Mouse (Mus musculus) heart, postnatal 36 days (tissue): ENCODE results near the gene 1110051M20Rik. TPM values are rescaled to one million over a fixed set of nuclear protein-coding genes. Genes with fewer than 3 reads are reported as not detected.

Source experiments
- DNase-seq, 2 experiments: peaks; one replicate each; pipeline ENCODE4 v3.0.0; 2021 to 2022
- intact Hi-C: fragments of 180-260 bp; cut with DNase I; formaldehyde crosslinking; loops from one replicate; pipeline ENCODE4 v1.15.1; 2025
- total RNA-seq, 2 experiments: library from RNA; stranded (reverse); gene quantifications; 2 replicates each; pipeline ENCODE4 v1.2.3; 2021

The 1110051M20Rik gene
- total RNA-seq, 2 experiments from 2014 or later = 9.4 to 12.1 TPM

DNA sequence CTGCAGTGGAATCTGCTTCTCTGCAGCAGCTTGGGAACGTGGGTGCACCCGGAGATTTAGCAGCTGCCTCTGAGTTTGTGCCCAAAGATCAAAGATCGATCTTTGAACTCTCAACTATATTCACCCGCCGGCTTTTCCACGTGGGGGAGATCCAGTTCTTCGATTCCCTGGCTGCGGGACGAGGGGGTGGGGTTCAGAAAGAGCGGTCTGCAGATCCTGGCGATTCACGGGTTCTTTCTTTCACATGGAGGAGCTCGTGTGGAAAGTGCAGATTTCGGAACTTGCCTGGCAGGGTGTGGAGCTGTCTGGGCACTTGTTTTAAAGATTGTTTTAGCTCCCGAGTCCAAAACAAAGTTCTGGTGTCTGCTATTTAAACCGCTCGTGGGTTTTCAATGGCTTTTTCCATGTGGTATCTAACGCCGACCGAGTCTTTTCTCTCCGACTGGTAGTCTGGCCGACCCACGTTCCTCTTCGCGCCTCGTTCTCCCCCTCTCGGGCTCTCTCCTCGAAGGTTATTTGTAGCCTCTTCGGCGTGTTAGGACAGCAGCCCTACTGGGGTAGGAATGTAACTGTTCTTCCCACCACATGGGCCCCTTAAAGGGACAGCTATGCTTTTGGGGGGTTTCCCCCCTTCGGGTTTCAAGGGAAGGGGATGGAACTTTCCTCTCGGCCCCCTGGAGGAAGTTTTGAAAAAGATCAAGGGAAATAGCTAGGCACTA lies 14.3 kb upstream of the 1110051M20Rik start:
- intact Hi-C loops = no loop called here
- DNase-seq = peak; percentile 45 to 55

GRCm38 (mm10) chr2:91458252-91458672 lies 13.8 kb upstream of the 1110051M20Rik start:
- DNase-seq = peak; percentile 49 to 66
- intact Hi-C loops = no loop called here

DNA sequence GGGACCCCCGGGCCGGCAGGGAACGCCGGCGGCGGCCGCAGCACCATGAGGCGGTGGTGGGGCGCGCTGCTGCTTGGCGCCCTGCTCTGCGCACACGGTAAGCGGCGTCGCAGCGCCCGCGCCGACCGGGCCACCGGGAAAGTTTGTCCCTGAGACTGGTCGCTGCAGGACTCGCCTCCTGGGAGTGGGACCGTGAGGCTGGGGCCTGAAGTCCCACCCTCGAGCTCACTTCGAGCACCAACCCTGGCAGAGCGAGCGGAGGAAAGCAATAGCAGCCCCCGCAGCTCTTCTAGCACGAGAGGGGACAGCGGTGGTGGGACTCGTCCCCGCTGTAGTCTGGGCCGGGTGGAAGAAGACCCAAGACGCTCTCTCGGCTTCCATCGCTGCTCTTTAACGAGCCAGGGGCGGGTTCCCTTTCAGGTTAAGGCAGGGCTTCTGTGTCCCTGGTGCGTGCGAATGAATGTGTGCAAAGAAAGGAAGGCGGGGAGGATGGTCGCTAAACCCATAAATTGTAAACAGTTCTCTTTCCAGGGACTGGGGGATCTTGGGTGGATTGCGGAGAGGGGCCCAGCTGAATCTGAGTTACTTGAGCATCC lies 13.2 kb upstream of the 1110051M20Rik start:
- intact Hi-C loops = no loop called here
- DNase-seq = peak; percentile 22 to 42

DNA sequence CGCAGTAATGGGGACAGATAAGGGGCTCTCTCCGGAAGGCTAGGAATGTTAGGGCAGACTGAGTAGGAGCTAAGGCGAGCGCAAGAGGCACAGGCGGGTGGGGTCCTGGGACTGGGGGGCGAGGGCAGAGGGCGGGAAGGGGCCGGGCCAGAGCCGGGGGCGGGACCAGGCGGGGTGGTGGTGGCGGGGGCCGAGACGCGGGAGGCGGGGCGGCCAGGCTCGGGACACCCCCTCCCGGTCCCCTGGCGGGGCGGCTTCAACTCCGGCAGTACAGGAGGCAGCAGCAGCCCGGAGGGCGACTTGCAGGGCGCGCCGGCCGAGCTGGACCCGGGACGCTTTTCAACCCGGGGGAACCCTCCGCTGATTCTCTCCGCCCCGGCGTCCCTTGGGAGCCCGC lies 12.8 kb upstream of the 1110051M20Rik start, which contains the start of gene Lrp4:
TSS of gene Lrp4 (plus strand) at position 253 of the 397 bp plus-strand sequence.
- intact Hi-C loops = no loop called here
- peak; percentile 69 to 72 for DNase-seq

- no peak for DNase-seq
- intact Hi-C loops = no loop called here
These were observed 12.1 kb upstream of the 1110051M20Rik start for GRCm38 (mm10) chr2:91456491-91457100.

- intact Hi-C loops = no loop called here
- no peak for DNase-seq
These were observed 11.3 kb upstream of the 1110051M20Rik start for GRCm38 (mm10) chr2:91455826-91456225.

DNA sequence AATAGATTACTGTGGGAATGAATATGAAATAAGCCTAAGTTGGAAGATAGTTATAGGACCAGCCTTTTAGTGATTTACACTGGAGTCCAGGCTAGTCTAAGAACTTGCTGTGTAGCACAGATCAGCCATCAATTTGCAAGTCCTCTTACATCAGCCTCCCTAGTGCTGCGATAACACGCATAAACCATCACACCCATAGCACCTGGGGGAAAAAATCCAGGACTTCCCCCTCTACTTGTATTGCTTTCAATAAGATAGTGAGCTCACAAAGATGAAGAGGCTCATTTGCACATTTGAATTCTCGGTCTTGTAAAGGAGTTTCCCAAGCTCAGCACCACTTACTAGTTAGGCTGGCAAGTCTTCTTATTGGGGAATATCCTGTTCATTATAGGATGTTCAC lies 9.9 kb upstream of the 1110051M20Rik start:
- intact Hi-C loops = no loop called here

GRCm38 (mm10) chr2:91453231-91454075 lies 8.9 kb upstream of the 1110051M20Rik start:
- no peak for DNase-seq
- intact Hi-C loops = no loop called here

More for the DNA sequence above, 9.9 kb upstream of the 1110051M20Rik start:
- no peak for DNase-seq

- intact Hi-C loops = no loop called here
- DNase-seq = no peak
These were observed 8.2 kb upstream of the 1110051M20Rik start for GRCm38 (mm10) chr2:91452658-91453057.

- DNase-seq = no peak
- intact Hi-C loops = no loop called here
These were observed 5.8 kb upstream of the 1110051M20Rik start for GRCm38 (mm10) chr2:91450316-91450715.

- intact Hi-C loops = no loop called here
- DNase-seq = no peak
These were observed 5.2 kb upstream of the 1110051M20Rik start for GRCm38 (mm10) chr2:91449662-91450061.

DNA sequence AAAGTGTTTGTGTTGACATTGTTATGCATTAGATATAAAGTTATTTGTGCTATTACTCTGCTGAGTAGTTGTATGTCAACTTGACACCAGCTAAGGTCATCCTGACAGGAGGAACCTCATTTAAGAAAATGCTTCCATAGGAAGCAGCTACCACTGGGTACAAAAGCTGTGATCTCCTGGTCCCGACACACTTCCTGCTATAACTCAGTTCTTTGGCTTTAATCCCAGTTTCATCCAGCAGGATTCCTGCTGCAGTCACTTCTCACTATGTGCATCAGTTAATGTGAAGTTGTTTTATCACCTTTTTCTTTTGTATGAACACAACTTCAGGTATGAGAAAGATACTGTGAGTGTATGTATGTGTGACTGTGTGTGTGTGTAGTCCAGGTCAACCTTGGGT lies 2.3 kb downstream of the 1110051M20Rik start:
- no peak for DNase-seq
- intact Hi-C loops = no loop called here

DNA sequence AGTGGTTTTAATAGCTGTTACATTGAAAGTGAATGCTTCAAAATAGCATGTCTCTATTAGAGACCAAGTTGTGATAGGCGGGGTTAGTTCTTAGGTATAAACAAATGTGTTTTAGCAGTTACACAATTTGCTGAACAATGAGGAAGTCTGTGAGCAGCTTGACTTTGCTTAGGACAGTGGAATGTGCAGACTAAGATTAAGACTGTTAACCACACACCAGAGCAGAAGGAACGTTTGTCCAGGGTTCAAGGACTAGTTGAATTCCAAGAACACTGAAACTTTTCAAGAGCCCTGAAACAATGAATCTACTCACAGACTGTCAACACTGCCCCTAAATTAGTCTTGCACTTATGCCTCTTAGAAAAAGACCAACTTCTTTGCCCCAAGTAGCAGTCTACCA lies 2.8 kb downstream of the 1110051M20Rik start:
- no peak for DNase-seq
- intact Hi-C loops = no loop called here

GRCm38 (mm10) chr2:91440686-91441085 lies 3.8 kb downstream of the 1110051M20Rik start:
- intact Hi-C loops = no loop called here

GRCm38 (mm10) chr2:91439876-91440275 lies 4.6 kb downstream of the 1110051M20Rik start:
- DNase-seq = no peak
- intact Hi-C loops = no loop called here

More at GRCm38 (mm10) chr2:91440686-91441085, 3.8 kb downstream of the 1110051M20Rik start:
- DNase-seq = no peak

- intact Hi-C loops = no loop called here
- DNase-seq = no peak
These were observed 5.2 kb downstream of the 1110051M20Rik start for GRCm38 (mm10) chr2:91439271-91439670.

DNA sequence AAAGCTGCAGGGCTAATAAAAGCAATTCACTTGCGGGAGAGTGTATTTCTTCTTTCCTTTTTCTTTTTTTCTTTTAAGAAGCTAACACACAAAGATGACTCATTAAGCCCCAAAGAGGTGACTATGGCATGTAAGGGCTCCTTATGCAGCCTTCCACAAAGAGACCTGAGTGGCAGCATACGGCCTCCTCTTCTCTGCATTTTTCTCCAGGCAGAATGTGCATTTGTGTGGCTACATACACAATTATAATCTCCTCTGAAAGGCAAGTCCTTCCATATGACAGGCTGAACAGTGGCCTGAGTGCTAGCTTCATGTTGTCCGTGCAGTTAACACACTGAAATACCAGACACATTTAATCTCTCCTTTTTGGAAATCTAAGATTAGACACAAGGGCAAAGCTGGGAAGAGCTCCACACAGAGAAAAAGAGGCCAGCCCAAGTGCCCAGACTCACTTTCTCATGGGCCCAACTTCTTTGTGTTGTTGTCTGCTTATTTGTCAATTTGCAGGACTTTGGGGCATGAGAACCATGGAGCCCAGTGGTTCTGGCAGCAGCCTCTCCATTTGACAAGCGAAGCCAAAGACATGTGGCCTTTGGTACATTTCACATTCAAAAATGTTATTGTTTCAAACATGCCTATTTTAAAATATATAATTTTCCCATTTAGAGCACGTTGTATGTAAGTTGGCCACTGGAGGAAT lies 7.2 kb downstream of the 1110051M20Rik start:
- DNase-seq = no peak

GRCm38 (mm10) chr2:91436713-91437112 lies 7.8 kb downstream of the 1110051M20Rik start:
- DNase-seq = no peak
- intact Hi-C loops = no loop called here

More for the DNA sequence above, 7.2 kb downstream of the 1110051M20Rik start:
- intact Hi-C loops = no loop called here

- intact Hi-C loops = no loop called here
- no peak for DNase-seq
These were observed 13.9 kb downstream of the 1110051M20Rik start for GRCm38 (mm10) chr2:91430600-91430919.

GRCm38 (mm10) chr2:91429915-91430599 lies 14.4 kb downstream of the 1110051M20Rik start:
- no peak for DNase-seq
- intact Hi-C loops = no loop called here
